Mouse (Mus musculus) forebrain, embryonic 10.5 days (tissue): Measurements from ENCODE around the gene Lpar6. TPM values are rescaled to one million over a fixed set of nuclear protein-coding genes. Genes with fewer than 3 reads are reported as not detected.

Experiments used
- DNase-seq: peaks from one replicate; pipeline ENCODE4 v3.0.0-alpha.2; 2017; ENCODE audit warnings: low spot score; ENCODE audit errors: extremely low spot score
- H3K27ac ChIP-seq: fragments of 300-500 bp; sonication (generic); 2 replicates; pipeline ENCODE4 v1.5.1; 2016; ENCODE audit warnings: mild to moderate bottlenecking
- H3K27me3 ChIP-seq: fragments of 300-500 bp; sonication (generic); 2 replicates; pipeline ENCODE4 v1.6.1; 2016; ENCODE audit warnings: mild to moderate bottlenecking; ENCODE audit not compliant: poor library complexity, severe bottlenecking
- H3K36me3 ChIP-seq: fragments of 300-500 bp; sonication (generic); replicated peaks from 2 replicates; pipeline ENCODE4 v1.6.1; 2016; ENCODE audit warnings: mild to moderate bottlenecking, moderate library complexity
- H3K4me1 ChIP-seq: fragments of 300-500 bp; sonication (generic); 2 replicates; pipeline ENCODE4 v1.6.1; 2016
- H3K4me3 ChIP-seq: fragments of 300-500 bp; sonication (generic); 2 replicates; pipeline ENCODE4 v1.5.1; 2016; ENCODE audit warnings: mild to moderate bottlenecking, moderate library complexity
- H3K9me3 ChIP-seq: fragments of 300-500 bp; sonication (generic); 2 replicates; pipeline ENCODE4 v1.6.1; 2016; ENCODE audit warnings: mild to moderate bottlenecking, moderate library complexity
- WGBS: fragments of 180-500 bp; shearing (Covaris S2); methylation state at CpG from one replicate; pipeline ENCODE4 v1.1.7; 2016; 5-methylcytosine and 5-hydroxymethylcytosine counted together
- microRNA counts: library from miRNA; unstranded; fragments of <30 nt; microRNA quantifications from one replicate; lab custom pipeline; 2017
- microRNA-seq: library from miRNA; unstranded; fragments of <30 nt; microRNA quantifications from one replicate; pipeline ENCODE4, GENCODE M21; 2017
- polyA plus RNA-seq: library from polyadenylated mRNA; unstranded; fragments of >200 nt; fragmentation: Nextera tagmentation; extraction: Ambion mirVana; gene quantifications from 2 replicates; pipeline ENCODE4 v1.2.1, GENCODE M21; 2016

Lpar6 gene
- polyA plus RNA-seq, 1 experiment from 2014 or later, result 16.1 TPM

DNA sequence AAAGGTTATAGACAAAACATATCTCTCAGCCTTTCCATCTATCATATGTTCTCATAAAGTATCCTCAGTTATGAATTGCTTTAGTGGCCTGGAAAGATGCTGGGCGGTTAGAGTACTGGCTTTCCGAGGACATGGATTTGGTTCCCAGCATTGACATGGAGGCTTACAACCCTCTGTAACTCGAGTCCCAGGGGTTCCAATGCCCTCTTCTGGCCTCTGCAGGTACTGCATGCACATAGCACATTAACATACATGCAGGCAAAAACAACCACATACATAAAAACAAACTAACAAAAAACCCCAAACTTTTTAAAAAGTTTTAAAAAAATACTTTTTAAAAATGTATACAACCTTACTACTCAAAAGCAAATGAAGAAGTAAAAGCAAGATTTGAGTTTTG is 28.5 kb downstream of the Lpar6 start:
- Histone ChIP-seq H3K36me3 (peaks cover 50% of the 10 kb centered on the region), H3K27me3 (no peaks in the 10 kb centered on the region), H3K4me1 (peaks cover 4% of the 10 kb centered on the region; the same call in 1 of the 2 replicates), H3K9me3 (peaks cover 14% of the 10 kb centered on the region), H3K27ac (no peak overlapping the region), H3K4me3 (no peak overlapping the region)
- no peak for DNase-seq
- WGBS, result 86% methylated on average over 3 of the region's 3 CpGs

DNA sequence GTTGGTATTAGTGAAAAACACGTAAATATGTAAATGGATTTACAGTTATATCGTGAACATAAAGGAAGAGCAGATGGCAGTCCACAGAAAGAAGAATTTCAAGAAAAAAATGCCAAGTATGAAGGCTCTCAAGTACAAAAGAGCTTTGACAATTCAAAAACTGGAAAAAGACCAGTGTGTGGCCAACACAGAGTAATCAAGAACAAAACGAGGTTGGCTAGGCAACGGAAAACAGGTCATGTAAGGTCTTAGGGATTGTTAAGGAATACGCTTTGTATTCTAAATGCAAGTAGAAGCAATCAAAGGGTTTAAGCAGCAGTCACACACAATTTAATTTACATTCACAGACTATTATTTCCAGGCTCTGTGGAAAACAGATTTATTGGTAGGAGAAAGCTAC is 34.1 kb downstream of the Lpar6 start:
- 45% methylated on average over 5 of the region's 5 CpGs for WGBS

DNA sequence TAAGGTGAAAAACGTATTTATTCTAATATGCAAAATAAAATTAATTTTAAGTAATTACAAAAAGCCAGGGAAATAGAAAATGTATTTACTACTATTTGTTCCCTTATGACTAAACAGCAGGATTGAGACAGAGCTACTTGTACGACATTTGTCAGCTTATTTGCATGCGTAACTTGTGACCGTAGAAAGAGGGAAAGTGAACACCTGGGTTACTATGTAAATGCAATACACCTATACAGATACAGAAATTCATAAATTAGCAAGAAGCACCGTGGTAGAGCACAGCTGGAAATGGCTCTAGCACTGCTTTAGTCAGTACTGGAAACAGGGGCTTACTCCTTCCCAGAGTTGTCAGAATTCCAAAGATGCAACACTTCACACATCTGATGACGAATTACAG is 41.4 kb downstream of the Lpar6 start:
- no peak for DNase-seq
- Histone ChIP-seq H3K4me1 (peaks cover 11% of the 10 kb centered on the region), H3K9me3 (no peaks in the 10 kb centered on the region), H3K27ac (no peak overlapping the region), H3K36me3 (peaks cover 12% of the 10 kb centered on the region), H3K27me3 (no peaks in the 10 kb centered on the region), H3K4me3 (no peak overlapping the region)
- WGBS, result 90% methylated on average over 6 of the region's 6 CpGs

More for the DNA sequence above, 34.1 kb downstream of the Lpar6 start:
- Histone ChIP-seq H3K4me3 (no peak overlapping the region), H3K9me3 (no peaks in the 10 kb centered on the region), H3K36me3 (peaks cover 21% of the 10 kb centered on the region), H3K27ac (no peak overlapping the region), H3K4me1 (peaks cover 33% of the 10 kb centered on the region), H3K27me3 (no peaks in the 10 kb centered on the region)
- DNase-seq, result no peak

DNA sequence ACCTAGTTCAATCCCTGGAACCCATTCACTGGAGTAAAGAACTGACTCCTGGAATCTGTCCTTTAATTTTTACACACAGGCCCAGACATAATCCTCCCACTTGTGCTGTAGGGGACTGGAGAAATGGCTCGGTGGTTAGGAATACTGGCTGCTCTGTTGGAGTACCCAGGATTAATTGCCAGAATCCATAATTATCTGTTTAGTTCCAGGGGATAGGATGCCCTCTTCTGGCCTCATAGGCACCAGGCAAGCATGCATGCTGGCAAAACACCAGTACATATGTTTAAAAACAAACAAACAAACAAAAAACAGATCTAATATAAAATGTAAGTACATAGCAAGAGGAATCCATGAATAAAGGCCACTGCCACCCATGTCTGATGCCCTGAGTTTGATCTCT is 43.3 kb downstream of the Lpar6 start:
- Histone ChIP-seq H3K27me3 (no peaks in the 10 kb centered on the region), H3K4me1 (peaks cover 6% of the 10 kb centered on the region), H3K4me3 (no peak overlapping the region), H3K9me3 (no peaks in the 10 kb centered on the region), H3K27ac (no peak overlapping the region), H3K36me3 (peaks cover 9% of the 10 kb centered on the region; the same call in 1 of the 2 replicates)
- 19% methylated on average over 1 of the region's 1 CpGs for WGBS
- DNase-seq, result no peak

DNA sequence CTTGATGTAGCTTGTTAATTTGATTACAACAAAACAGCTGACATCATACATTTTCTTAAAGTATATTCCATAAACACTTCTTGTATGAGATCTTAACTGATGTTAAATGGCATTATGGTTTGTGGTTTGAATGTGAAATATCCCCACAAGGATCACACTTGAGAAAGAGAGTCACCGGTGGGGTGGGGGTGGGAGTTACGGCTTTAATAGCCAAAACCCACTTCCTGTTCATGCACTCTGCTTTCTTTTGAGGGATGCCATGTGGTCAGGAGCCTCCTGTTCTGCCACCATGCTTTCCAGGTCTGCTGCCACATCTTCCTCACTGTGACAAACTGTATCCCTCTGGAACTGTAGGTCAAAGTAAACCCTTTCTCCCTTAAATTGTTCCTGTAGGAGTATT is 52.2 kb downstream of the Lpar6 start:
- Histone ChIP-seq H3K9me3 (no peaks in the 10 kb centered on the region), H3K27ac (no peak overlapping the region), H3K4me1 (no peaks in the 10 kb centered on the region), H3K27me3 (no peaks in the 10 kb centered on the region), H3K36me3 (peaks cover 14% of the 10 kb centered on the region), H3K4me3 (no peak overlapping the region)
- WGBS, result 93% methylated on average over 2 of the region's 2 CpGs
- no peak for DNase-seq

DNA sequence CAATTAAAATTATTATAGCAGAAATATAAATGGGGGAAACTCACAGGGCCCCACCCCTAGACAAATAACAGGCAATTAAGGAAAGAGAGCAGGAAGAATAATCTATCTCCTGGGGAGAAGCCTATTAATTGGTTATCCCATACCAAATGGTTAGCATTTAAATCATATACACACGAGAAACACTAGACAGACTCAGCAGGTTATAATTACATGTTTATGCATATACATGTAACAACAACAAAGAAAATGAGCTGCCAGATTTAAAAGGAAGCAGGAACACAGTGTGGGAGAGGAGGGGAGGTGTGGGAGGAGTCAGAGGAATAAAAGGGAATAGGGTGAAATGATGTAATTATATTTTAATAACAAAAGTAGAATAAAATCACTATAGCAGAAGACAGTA is 54.7 kb downstream of the Lpar6 start:
- no peaks in the 10 kb centered on the region for H3K4me1 ChIP-seq
- WGBS, result 56% methylated on average over 1 of the region's 1 CpGs
- H3K9me3 ChIP-seq, result no peaks in the 10 kb centered on the region
- no peak overlapping the region for H3K4me3 ChIP-seq
- H3K36me3 ChIP-seq, result peaks cover 14% of the 10 kb centered on the region
- H3K27ac ChIP-seq, result no peak overlapping the region
- DNase-seq, result no peak
- no peaks in the 10 kb centered on the region for H3K27me3 ChIP-seq

MicroRNAs within 50 kb of the gene (microRNA counts, 519-probe panel; counts per million panel counts)
- 341 counts per million, percentile 65 among the panel's probes with 10 or more counts for microRNA mmu-miR-687 (lab: Ali Mortazavi, UCI)

Small RNA genes lying within 50 kb of the gene (microRNA-seq; reads per million reads assigned to microRNA genes)
- gene Mir687, result not detected

Other genes starting within 250 kb of the Lpar6 start
- not detected in 2 replicates for gene Cysltr2, start 188.8 kb upstream of the Lpar6 start, polyA plus RNA-seq
- gene Rcbtb2, start 114.9 kb upstream of the Lpar6 start, polyA plus RNA-seq, result 165 and 168 TPM in 2 replicates
- gene Rb1, start 87.9 kb downstream of the Lpar6 start, polyA plus RNA-seq, result 21.3 and 27.7 TPM in 2 replicates
- 192 and 209 TPM in 2 replicates for gene Itm2b, start 147.4 kb downstream of the Lpar6 start, polyA plus RNA-seq